Comparison of ENCODE assay signal across 8 mouse cellular contexts in genomic region chr12:108766316-108766715, GRCm38 (mm10). TPM values are rescaled to one million over a fixed set of nuclear protein-coding genes. Genes with fewer than 3 reads are reported as not detected.
DNase-seq lines count a peak whose midpoint lies in the region; ATAC-seq and TF ChIP-seq lines count a peak whose summit lies in the region.

No protein-coding gene starts in this region.

- peaks cover 39% of the 10 kb centered on the region for H3K36me3 ChIP-seq in G1E (replicated peaks)
- H3K36me3 ChIP-seq in heart, embryonic 13.5 days = no peaks in the 10 kb centered on the region
- no peaks in the 10 kb centered on the region for H3K36me3 ChIP-seq in limb, embryonic 13.5 days
- H3K36me3 ChIP-seq in neural tube, embryonic 12.5 days = no peaks in the 10 kb centered on the region

- H3K9ac ChIP-seq in heart, embryonic 13.5 days = peak overlapping the region; percentile 71
- H3K9ac ChIP-seq in limb, embryonic 13.5 days = peak overlapping the region; percentile 57
- H3K9ac ChIP-seq in neural tube, embryonic 12.5 days = no peak overlapping the region

- intact Hi-C loops in left cerebral cortex, postnatal 14 days (cut with DNase I) = no loop called here

- ATAC-seq in frontal cortex, adult (ENCODE audit: low TSS enrichment) = peak; percentile 74
- no peak for ATAC-seq in G1E (ENCODE audit: extremely low read depth, insufficient number of reproducible peaks, low FRiP score, poor library complexity, severe bottlenecking)
- ATAC-seq in heart, embryonic 13.5 days (ENCODE audit: extremely low read depth, insufficient number of reproducible peaks, low FRiP score, low TSS enrichment) = no peak
- ATAC-seq in limb, embryonic 13.5 days (ENCODE audit: low FRiP score, low read depth) = no peak
- no peak for ATAC-seq in neural tube, embryonic 12.5 days (ENCODE audit: low FRiP score, low read depth)

- H3K4me3 ChIP-seq in G1E (ENCODE audit: low read depth, low read length) = peak overlapping the region; percentile 38; the same call in 1 of the 2 replicates
- H3K4me3 ChIP-seq in heart, embryonic 13.5 days = peak overlapping the region; percentile 49
- peak overlapping the region; percentile 37 for H3K4me3 ChIP-seq in limb, embryonic 13.5 days
- H3K4me3 ChIP-seq in neural tube, embryonic 12.5 days = no peak overlapping the region

- no peaks in the 10 kb centered on the region for H3K9me3 ChIP-seq in G1E (replicated peaks)
- no peaks in the 10 kb centered on the region for H3K9me3 ChIP-seq in heart, embryonic 13.5 days
- H3K9me3 ChIP-seq in limb, embryonic 13.5 days = no peaks in the 10 kb centered on the region
- no peaks in the 10 kb centered on the region for H3K9me3 ChIP-seq in neural tube, embryonic 12.5 days

- TF ChIP-seq CTCF in G1E (IDR thresholded peaks at IDR 0.05; ENCODE audit: low read depth, low read length) = no peak

- H3K4me2 ChIP-seq in heart, embryonic 13.5 days = peak overlapping the region; percentile 68
- peak overlapping the region; percentile 63 for H3K4me2 ChIP-seq in limb, embryonic 13.5 days (replicated peaks)
- peak overlapping the region; percentile 53 for H3K4me2 ChIP-seq in neural tube, embryonic 12.5 days (replicated peaks)

- peaks cover 60% of the 10 kb centered on the region for H3K4me1 ChIP-seq in G1E (ENCODE audit: insufficient read depth, low read depth, low read length)
- peaks cover 23% of the 10 kb centered on the region for H3K4me1 ChIP-seq in heart, embryonic 13.5 days
- peaks cover 23% of the 10 kb centered on the region for H3K4me1 ChIP-seq in limb, embryonic 13.5 days
- peaks cover 12% of the 10 kb centered on the region; the same call in 1 of the 2 replicates for H3K4me1 ChIP-seq in neural tube, embryonic 12.5 days

- no peak for DNase-seq in frontal cortex, postnatal 10 days (ENCODE audit: low spot score in 2 of 2)
- DNase-seq in G1E (ENCODE audit: low spot score) = no peak
- no peak for DNase-seq in left cerebral cortex, postnatal 14 days (ENCODE audit: low spot score in 2 of 2)
- no peak for DNase-seq in thymus, adult 18-20 months

- H3K27me3 ChIP-seq in G1E (ENCODE audit: insufficient read depth, low read length) = no peaks in the 10 kb centered on the region
- H3K27me3 ChIP-seq in heart, embryonic 13.5 days (replicated peaks) = no peaks in the 10 kb centered on the region
- H3K27me3 ChIP-seq in limb, embryonic 13.5 days = no peaks in the 10 kb centered on the region
- no peaks in the 10 kb centered on the region for H3K27me3 ChIP-seq in neural tube, embryonic 12.5 days (replicated peaks)

- WGBS in heart, embryonic 13.5 days = 54% methylated on average over 10 of the region's 10 CpGs
- WGBS in limb, embryonic 13.5 days = 58% methylated on average over 10 of the region's 10 CpGs
- WGBS in neural tube, embryonic 12.5 days = 68% methylated on average over 10 of the region's 10 CpGs

- peak overlapping the region; percentile 82 for H3K27ac ChIP-seq in heart, embryonic 13.5 days (replicated peaks)
- peak overlapping the region; percentile 87 for H3K27ac ChIP-seq in limb, embryonic 13.5 days
- no peak overlapping the region for H3K27ac ChIP-seq in neural tube, embryonic 12.5 days

RNA-seq across cellular contexts. Expression of gene Yy1, which starts 26.5 kb away (rescaled TPM):
- 169 and 193 TPM in 2 replicates for total RNA-seq in G1E (2014; fragmentation: Nextera tagmentation)
- total RNA-seq in G1E (2017) = 58.4 and 60.8 TPM in 2 replicates
- polyA plus RNA-seq in G1E (2012) = 59.3 and 79.8 TPM in 2 replicates
- 9.8 and 11.7 TPM in 2 replicates for polyA plus RNA-seq in heart, embryonic 13.5 days (2015; fragmentation: Nextera tagmentation; extraction: Ambion mirVana)
- 17.4 and 17.6 TPM in 2 replicates for polyA plus RNA-seq in limb, embryonic 13.5 days (2015; fragmentation: Nextera tagmentation; extraction: Ambion mirVana)
- 18.4 and 19.8 TPM in 2 replicates for polyA plus RNA-seq in neural tube, embryonic 12.5 days (2016; fragmentation: Nextera tagmentation; extraction: Ambion mirVana)
- 10 to 100 TPM; 46.3 to 47.9 TPM for total RNA-seq in left cerebral cortex, postnatal 14 days (2021)
